Mouse (Mus musculus) lung, adult 2 months (tissue): ENCODE data around the gene Dpp6.

Source experiments
- CTCF ChIP-seq: fragments of 200-500 bp; IDR thresholded peaks from 2 replicates; pipeline ENCODE4 v1.5.1; 2011; ENCODE audit warnings: mild to moderate bottlenecking, low read length, control low read depth; ENCODE audit not compliant: insufficient read depth
- POLR2A ChIP-seq: fragments of 200-500 bp; IDR thresholded peaks from 2 replicates; pipeline ENCODE4 v1.6.1; 2011; ENCODE audit warnings: low read depth, mild to moderate bottlenecking, control low read depth, low read length, borderline replicate concordance; ENCODE audit errors: extremely low read depth

DNA sequence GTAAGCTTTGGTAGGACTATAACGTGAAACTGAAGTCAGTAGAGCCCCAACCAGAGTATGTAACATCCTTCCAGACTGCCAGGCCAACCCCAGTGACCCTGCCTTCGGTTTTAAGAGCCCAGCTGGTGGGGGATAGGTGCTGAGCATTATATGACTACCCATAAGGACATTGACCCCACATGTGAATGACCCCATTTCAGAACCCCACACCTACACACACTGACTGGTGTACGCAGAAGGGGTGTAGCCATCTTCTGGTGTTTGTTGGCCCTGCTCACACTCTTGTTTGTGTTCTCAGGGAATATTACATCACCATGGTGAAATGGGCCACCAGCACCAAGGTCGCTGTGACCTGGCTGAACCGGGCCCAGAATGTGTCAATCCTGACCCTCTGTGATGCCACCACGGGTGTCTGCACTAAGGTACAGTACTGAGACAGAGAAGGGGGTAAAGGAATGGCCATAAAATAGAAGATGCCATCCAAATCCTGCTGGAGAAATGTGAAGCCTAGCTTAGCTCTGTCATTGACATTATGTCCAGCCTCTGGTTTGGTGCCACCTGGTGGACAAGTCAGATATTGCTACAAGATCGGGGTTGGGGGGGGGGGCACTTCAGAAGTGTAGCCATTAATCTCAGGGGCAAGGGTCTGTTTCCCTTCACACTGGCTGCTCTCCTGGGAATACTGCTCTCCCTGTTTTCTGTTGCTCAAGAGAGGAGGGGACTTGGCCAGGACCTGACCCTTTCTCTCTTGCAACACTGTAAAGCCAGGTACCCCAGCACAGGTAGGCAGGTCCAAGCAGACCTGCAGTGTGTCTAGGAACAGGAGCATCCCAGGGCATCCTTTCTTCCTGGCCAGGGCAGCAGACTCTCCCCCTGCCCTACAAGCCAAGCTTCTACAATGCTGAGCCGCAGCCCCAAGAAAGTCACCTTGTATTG lies 835.1 kb downstream of the Dpp6 start:
- TF ChIP-seq CTCF (peak; percentile 14; the same call in 1 of the 2 replicates), POLR2A (no peak)
